Mouse (Mus musculus): ENCODE measurements around the gene Ell2.

Gene Ell2

GRCm38 (mm10) chr13:75771984-75772730 is 65.6 kb downstream of the Ell2 start:
- DNase-seq: no peak

GRCm38 (mm10) chr13:75775961-75776360 is 69.4 kb downstream of the Ell2 start:
- DNase-seq: no peak

GRCm38 (mm10) chr13:75776692-75777091 is 70.1 kb downstream of the Ell2 start:
- DNase-seq: no peak

- no peak for DNase-seq
Observed at GRCm38 (mm10) chr13:75778156-75778555, 71.6 kb downstream of the Ell2 start.

- DNase-seq: no peak
Observed at GRCm38 (mm10) chr13:75779169-75779568, 72.6 kb downstream of the Ell2 start.

GRCm38 (mm10) chr13:75780096-75780495 is 73.5 kb downstream of the Ell2 start:
- DNase-seq: no peak

GRCm38 (mm10) chr13:75785726-75786125 is 79.2 kb downstream of the Ell2 start:
- DNase-seq: no peak

GRCm38 (mm10) chr13:75786264-75786663 is 79.7 kb downstream of the Ell2 start:
- no peak for DNase-seq

- DNase-seq: no peak
Observed at GRCm38 (mm10) chr13:75787364-75787763, 80.8 kb downstream of the Ell2 start.

- no peak for DNase-seq
Observed at GRCm38 (mm10) chr13:75788178-75788577, 81.6 kb downstream of the Ell2 start.

- no peak for DNase-seq
Observed at GRCm38 (mm10) chr13:75789061-75789834, 82.7 kb downstream of the Ell2 start.

GRCm38 (mm10) chr13:75790550-75791205 is 84.1 kb downstream of the Ell2 start:
- DNase-seq: no peak

- DNase-seq: no peak
Observed at GRCm38 (mm10) chr13:75793863-75794629, 87.5 kb downstream of the Ell2 start.

- peak; percentile 86 to 93 for DNase-seq
Observed at GRCm38 (mm10) chr13:75797369-75798141, 91.0 kb downstream of the Ell2 start.

- no peak for DNase-seq
Observed at GRCm38 (mm10) chr13:75798413-75799302, 92.1 kb downstream of the Ell2 start.

- no peak for DNase-seq
Observed at GRCm38 (mm10) chr13:75799421-75799820, 92.9 kb downstream of the Ell2 start.

GRCm38 (mm10) chr13:75807969-75808368 is 101.4 kb downstream of the Ell2 start:
- DNase-seq: no peak

GRCm38 (mm10) chr13:75809957-75810356 is 103.4 kb downstream of the Ell2 start:
- DNase-seq: no peak

- no peak for DNase-seq
Observed at GRCm38 (mm10) chr13:75817183-75817582, 110.6 kb downstream of the Ell2 start.

- DNase-seq: no peak
Observed at GRCm38 (mm10) chr13:75818486-75818885, 111.9 kb downstream of the Ell2 start.
